In the genomic region with DNA sequence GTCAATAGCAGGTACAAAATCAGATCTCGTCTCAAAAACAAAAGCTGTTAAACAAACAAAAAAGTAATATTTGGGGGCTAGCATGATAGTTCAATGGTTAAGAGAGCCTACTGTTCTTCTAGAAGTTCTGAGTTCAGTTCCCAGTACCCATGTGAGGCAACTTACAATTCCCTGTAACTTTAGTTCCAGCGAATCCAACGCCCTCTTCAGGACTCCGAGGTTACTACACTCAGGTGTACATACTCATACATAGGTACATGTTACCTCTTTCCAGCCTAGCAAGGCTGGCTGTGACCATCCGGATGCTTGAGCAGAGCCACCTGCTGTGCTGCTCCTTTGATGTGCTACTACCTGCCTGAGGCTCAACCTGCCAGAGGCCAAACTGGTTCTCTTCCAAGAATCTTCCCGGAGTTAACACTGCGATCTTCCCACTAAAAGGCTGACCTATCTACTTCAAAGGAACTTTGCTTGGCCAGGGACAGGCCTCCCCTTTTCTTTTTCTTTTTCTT, we compare ENCODE assay signal across 28 mouse cellular contexts. TPM values are rescaled to one million over a fixed set of nuclear protein-coding genes. Genes with fewer than 3 reads are reported as not detected.
A peak's percentile ranks its signal among the peaks of the same experiment; 100 is the strongest.
DNase-seq lines count a peak whose midpoint lies in the region; ATAC-seq and TF ChIP-seq lines count a peak whose summit lies in the region.
"Had no signal": no experiment of that assay in that cellular context is flagged by ENCODE, and none has a peak within 500 bp of the region (broad histone marks: within the 10 kb centered on the region; RNA-seq: fewer than 3 reads in every experiment).

No protein-coding gene starts in this region.

- ATAC-seq in heart, embryonic 13.5 days (ENCODE audit: extremely low read depth, insufficient number of reproducible peaks, low FRiP score, low TSS enrichment): no peak
- no peak for ATAC-seq in liver, embryonic 14.5 days (ENCODE audit: insufficient read depth)
- ATAC-seq in liver, embryonic 12.5 days: no peak
- ATAC-seq in megakaryocyte progenitor cell, adult 5-6 weeks (replicated peaks; ENCODE audit: poor library complexity): no peak
- ATAC-seq: forebrain, embryonic 16.5 days had no signal

- no peak for TF ChIP-seq EP300 in liver, embryonic 14.5 days (IDR thresholded peaks at IDR 0.05; ENCODE audit: low read depth)

- WGBS in heart, embryonic 13.5 days: 83% methylated on average over 7 of the region's 7 CpGs
- WGBS in liver, embryonic 14.5 days (ENCODE audit: insufficient replicate concordance): 74% methylated on average over 7 of the region's 7 CpGs
- WGBS in liver, embryonic 12.5 days (ENCODE audit: insufficient replicate concordance): 69% methylated on average over 7 of the region's 7 CpGs

- no peak overlapping the region for H3K4me3 ChIP-seq in heart, embryonic 13.5 days
- H3K4me3 ChIP-seq in liver, embryonic 14.5 days (ENCODE audit: insufficient read depth in 1 of 2, low read depth in 2 of 2, low read length in 2 of 2): no peak overlapping the region
- no peak overlapping the region for H3K4me3 ChIP-seq in liver, embryonic 12.5 days
- H3K4me3 ChIP-seq in bone marrow macrophage, adult 2 months (ENCODE audit: insufficient read depth, low read length): no peak overlapping the region
- H3K4me3 ChIP-seq: embryonic facial prominence, embryonic 13.5 days; hindbrain, embryonic 10.5 days; hindbrain, embryonic 15.5 days; kidney, embryonic 15.5 days; liver, embryonic 13.5 days; neural tube, embryonic 15.5 days; stomach, embryonic 15.5 days had no signal

- H3K27ac ChIP-seq in heart, embryonic 13.5 days (replicated peaks): peak overlapping the region; percentile 98
- no peak overlapping the region for H3K27ac ChIP-seq in liver, embryonic 14.5 days
- H3K27ac ChIP-seq in liver, embryonic 12.5 days: no peak overlapping the region
- H3K27ac ChIP-seq in bone marrow macrophage, adult 2 months (ENCODE audit: insufficient read depth, low read depth, low read length): peak overlapping the region; percentile 69; the same call in 1 of the 2 replicates
- H3K27ac ChIP-seq: embryonic facial prominence, embryonic 13.5 days; hindbrain, embryonic 10.5 days; hindbrain, embryonic 15.5 days; kidney, embryonic 15.5 days; liver, embryonic 13.5 days; neural tube, embryonic 15.5 days had no signal

- TF ChIP-seq CTCF in liver, embryonic 14.5 days (IDR thresholded peaks at IDR 0.05; ENCODE audit: low read depth): 0 out of 2 replicates have a peak, but pooled peaks have one; percentile 18
- TF ChIP-seq CTCF in bone marrow macrophage, adult 2 months (IDR thresholded peaks at IDR 0.05; ENCODE audit: low read depth, low read length): no peak

- no peaks in the 10 kb centered on the region for H3K27me3 ChIP-seq in heart, embryonic 13.5 days (replicated peaks)
- H3K27me3 ChIP-seq in liver, embryonic 14.5 days (ENCODE audit: control insufficient read depth, insufficient read depth, low read length): no peaks in the 10 kb centered on the region
- H3K27me3 ChIP-seq in liver, embryonic 12.5 days (replicated peaks): no peaks in the 10 kb centered on the region
- H3K27me3 ChIP-seq: CH12.LX; embryonic facial prominence, embryonic 13.5 days; hindbrain, embryonic 15.5 days; kidney, embryonic 15.5 days; liver, embryonic 13.5 days; neural tube, embryonic 15.5 days; stomach, embryonic 15.5 days had no signal

- no peaks in the 10 kb centered on the region for H3K36me3 ChIP-seq in heart, embryonic 13.5 days
- no peaks in the 10 kb centered on the region for H3K36me3 ChIP-seq in liver, embryonic 14.5 days (replicated peaks; ENCODE audit: control insufficient read depth, insufficient read depth, low read depth)
- no peaks in the 10 kb centered on the region for H3K36me3 ChIP-seq in liver, embryonic 12.5 days
- H3K36me3 ChIP-seq: embryonic facial prominence, embryonic 13.5 days; hindbrain, embryonic 10.5 days; hindbrain, embryonic 15.5 days; kidney, embryonic 15.5 days; liver, embryonic 13.5 days; neural tube, embryonic 15.5 days; stomach, embryonic 15.5 days had no signal

- peaks cover 51% of the 10 kb centered on the region for H3K4me1 ChIP-seq in heart, embryonic 13.5 days
- no peaks in the 10 kb centered on the region; a peak in 1 of 4 replicates for H3K4me1 ChIP-seq in liver, embryonic 14.5 days (replicated peaks; ENCODE audit: control insufficient read depth in 2 of 2, insufficient read depth in 2 of 2, low read length in 1 of 2)
- 0 out of 2 replicates have a peak, but pooled peaks cover 7% of the 10 kb centered on the region for H3K4me1 ChIP-seq in liver, embryonic 12.5 days
- H3K4me1 ChIP-seq in bone marrow macrophage, adult 2 months (ENCODE audit: control insufficient read depth, insufficient read depth, low read length): peaks cover 37% of the 10 kb centered on the region
- H3K4me1 ChIP-seq: neural tube, embryonic 15.5 days had no signal

- H3K9me3 ChIP-seq in heart, embryonic 13.5 days: no peaks in the 10 kb centered on the region
- H3K9me3 ChIP-seq in liver, embryonic 14.5 days (ENCODE audit: control insufficient read depth, low read length): no peaks in the 10 kb centered on the region
- H3K9me3 ChIP-seq in liver, embryonic 12.5 days (replicated peaks): no peaks in the 10 kb centered on the region
- H3K9me3 ChIP-seq: embryonic facial prominence, embryonic 13.5 days; hindbrain, embryonic 10.5 days; hindbrain, embryonic 15.5 days; kidney, embryonic 15.5 days; liver, embryonic 13.5 days; neural tube, embryonic 15.5 days; stomach, embryonic 15.5 days had no signal

- no peak for TF ChIP-seq POLR2A in bone marrow macrophage, adult 2 months (IDR thresholded peaks at IDR 0.05; ENCODE audit: borderline replicate concordance, low read depth, low read length)

- H3K9ac ChIP-seq in heart, embryonic 13.5 days: no peak overlapping the region
- no peak overlapping the region for H3K9ac ChIP-seq in liver, embryonic 14.5 days (replicated peaks)
- no peak overlapping the region for H3K9ac ChIP-seq in liver, embryonic 12.5 days
- H3K9ac ChIP-seq: embryonic facial prominence, embryonic 13.5 days; hindbrain, embryonic 15.5 days; kidney, embryonic 15.5 days; liver, embryonic 13.5 days; lung, embryonic 14.5 days; neural tube, embryonic 15.5 days; stomach, embryonic 15.5 days had no signal

- no peak overlapping the region for H3K4me2 ChIP-seq in heart, embryonic 13.5 days
- no peak overlapping the region for H3K4me2 ChIP-seq in liver, embryonic 14.5 days (ENCODE audit: low read depth)
- no peak overlapping the region for H3K4me2 ChIP-seq in liver, embryonic 12.5 days
- H3K4me2 ChIP-seq: embryonic facial prominence, embryonic 13.5 days; hindbrain, embryonic 15.5 days; kidney, embryonic 15.5 days; liver, embryonic 13.5 days; lung, embryonic 14.5 days; neural tube, embryonic 15.5 days; stomach, embryonic 15.5 days had no signal

- no peak for DNase-seq in heart, adult 9 months (ENCODE audit: low spot score in 2 of 2)
- no peak for DNase-seq in liver, embryonic 14.5 days (ENCODE audit: low read depth in 3 of 3, low spot score in 3 of 3)
- DNase-seq in ES-CJ7 (ENCODE audit: low read depth, low spot score) (peak; percentile 92), adipocyte (ENCODE audit: low spot score) (no peak)
- DNase-seq: adrenal gland, postnatal 10 days; cerebellum, adult 11-12 months; cerebellum, adult 9-11 months; embryo, embryonic 11 days; kidney, adult 18-20 months; kidney, postnatal 25 days; left cerebral cortex, postnatal 4 days; liver, embryonic 13.5 days; lung, embryonic 14.5 days; midbrain, embryonic 14.5 days; retina, postnatal 1 day; right cerebral cortex, postnatal 14 days had no signal

RNA-seq across cellular contexts. Expression of gene Raf1, which starts 20.3 kb away (rescaled TPM):
- 85.0 and 85.7 TPM in 2 replicates for polyA plus RNA-seq in heart, embryonic 13.5 days (2015; fragmentation: Nextera tagmentation; extraction: Ambion mirVana)
- polyA plus RNA-seq in liver, embryonic 14.5 days (2012; rRNA removed): 36.5 and 41.5 TPM in 2 replicates
- 37.9 and 38.9 TPM in 2 replicates for polyA plus RNA-seq in liver, embryonic 14.5 days (2014; fragmentation: Nextera tagmentation; extraction: Ambion mirVana)
- 52.4 and 53.2 TPM in 2 replicates for polyA plus RNA-seq in liver, embryonic 12.5 days (2016; fragmentation: Nextera tagmentation; extraction: Ambion mirVana)
- 89.1 and 89.4 TPM in 2 replicates for polyA plus RNA-seq in bone marrow macrophage, adult 2 months (2012; ENCODE audit: insufficient read depth, insufficient read length, missing spikeins)
- 95.4 and 118 TPM in 2 replicates for total RNA-seq in megakaryocyte progenitor cell, adult 5-6 weeks (2015)
- total RNA-seq in megakaryocyte progenitor cell, adult 5-6 weeks (2017): 66.7 and 79.8 TPM in 2 replicates

Comparison
In these comparisons a context has a peak if more than half of its experiments do, and no peak if none do; other contexts are left out.
1. H3K27ac ChIP-seq: peak in heart, embryonic 13.5 days (single experiment) and bone marrow macrophage, adult 2 months (single experiment); none in liver, embryonic 14.5 days (single experiment) and liver, embryonic 12.5 days (single experiment).